Mouse (Mus musculus): ENCODE data around the gene Rspo4.

DNA sequence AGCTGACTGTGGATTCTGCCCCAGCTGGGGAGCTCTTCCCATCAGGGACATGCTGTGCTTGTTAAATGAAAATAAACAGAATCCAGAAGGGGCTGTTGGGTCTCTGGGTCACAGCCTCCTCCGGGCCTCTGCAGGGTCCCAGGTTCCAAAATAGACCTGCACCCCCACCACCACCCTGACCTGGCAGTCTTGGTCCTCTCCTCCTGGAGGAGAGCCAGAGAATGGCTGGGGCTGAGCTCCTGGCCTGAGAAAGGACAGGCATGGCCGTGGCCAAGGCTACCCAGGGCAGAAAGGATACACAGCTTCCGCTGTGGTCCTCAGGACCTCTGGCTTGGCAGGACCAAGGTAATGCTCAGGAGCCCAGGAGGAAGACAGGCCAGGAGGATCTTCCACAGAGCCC lies 61.9 kb downstream of the Rspo4 start:
- TF ChIP-seq POLR2A (IDR thresholded peaks at IDR 0.05; ENCODE audit: control insufficient read depth, extremely low read depth, insufficient read depth, low read length, poor library complexity) (no peak), CTCF (IDR thresholded peaks at IDR 0.05; ENCODE audit: borderline replicate concordance, control insufficient read depth, extremely low read depth, insufficient read depth, low read length, poor library complexity) (no peak)
